Comparison of ENCODE assay signal across 15 mouse cellular contexts in genomic region chr5:111216166-111216565, GRCm38 (mm10).
A peak's percentile ranks its signal among the peaks of the same experiment; 100 is the strongest.
DNase-seq lines count a peak whose midpoint lies in the region; ATAC-seq and TF ChIP-seq lines count a peak whose summit lies in the region.
"Had no signal": no experiment of that assay in that cellular context is flagged by ENCODE, and none has a peak within 500 bp of the region (broad histone marks: within the 10 kb centered on the region; RNA-seq: fewer than 3 reads in every experiment).

No protein-coding gene starts in this region.

- no peaks in the 10 kb centered on the region for H3K36me3 ChIP-seq in hindbrain, embryonic 12.5 days
- no peaks in the 10 kb centered on the region for H3K36me3 ChIP-seq in hindbrain, embryonic 10.5 days
- no peaks in the 10 kb centered on the region for H3K36me3 ChIP-seq in midbrain, postnatal 0 days (ENCODE audit: insufficient read depth, low read length)
- H3K36me3 ChIP-seq: limb, embryonic 15.5 days had no signal

- no peak for ATAC-seq in hindbrain, embryonic 12.5 days (ENCODE audit: low FRiP score)
- no peak for ATAC-seq in midbrain, postnatal 0 days (ENCODE audit: low FRiP score)
- ATAC-seq in activated CD4-positive, CD25-positive, alpha-beta regulatory T cell, adult 4 months, result no peak
- ATAC-seq: CD4-positive, CD25-positive, alpha-beta regulatory T cell, adult 4 months had no signal

- peaks cover 75% of the 10 kb centered on the region for H3K4me1 ChIP-seq in hindbrain, embryonic 12.5 days
- peaks cover 77% of the 10 kb centered on the region for H3K4me1 ChIP-seq in hindbrain, embryonic 10.5 days (replicated peaks)
- H3K4me1 ChIP-seq in midbrain, postnatal 0 days (ENCODE audit: insufficient read depth, low read length), result peaks cover 9% of the 10 kb centered on the region

- 84% methylated on average over 9 of the region's 9 CpGs for WGBS in hindbrain, embryonic 12.5 days
- WGBS in hindbrain, embryonic 10.5 days, result 88% methylated on average over 9 of the region's 9 CpGs
- 82% methylated on average over 9 of the region's 9 CpGs for WGBS in midbrain, postnatal 0 days

- no peaks in the 10 kb centered on the region for H3K9me3 ChIP-seq in hindbrain, embryonic 12.5 days (replicated peaks)
- H3K9me3 ChIP-seq in hindbrain, embryonic 10.5 days, result no peaks in the 10 kb centered on the region
- H3K9me3 ChIP-seq in midbrain, postnatal 0 days (ENCODE audit: low read length), result no peaks in the 10 kb centered on the region
- H3K9me3 ChIP-seq: limb, embryonic 15.5 days had no signal

- DNase-seq in hindbrain, embryonic 10.5 days (ENCODE audit: low spot score), result no peak
- DNase-seq in right cerebral cortex, adult 18-20 months, result peak; percentile 57
- DNase-seq in right cerebral cortex, postnatal 4 days, result no peak
- DNase-seq in midbrain, postnatal 0 days (ENCODE audit: low spot score), result no peak
- DNase-seq in cerebellum, postnatal 36 days, result no peak
- DNase-seq: heart, adult 18-20 months; heart, postnatal 10 days; kidney, adult 11 months; kidney, postnatal 25 days; lung, adult 2 months; thymus, adult 18-20 months had no signal

- 0 out of 2 replicates have a peak overlapping the region, but pooled peaks have one; percentile 71 for H3K27ac ChIP-seq in hindbrain, embryonic 12.5 days
- H3K27ac ChIP-seq in hindbrain, embryonic 10.5 days, result no peak overlapping the region
- no peak overlapping the region for H3K27ac ChIP-seq in midbrain, postnatal 0 days (ENCODE audit: low read depth, low read length)
- H3K27ac ChIP-seq: limb, embryonic 15.5 days had no signal

- no peak overlapping the region for H3K4me3 ChIP-seq in hindbrain, embryonic 12.5 days
- no peak overlapping the region for H3K4me3 ChIP-seq in hindbrain, embryonic 10.5 days
- no peak overlapping the region for H3K4me3 ChIP-seq in midbrain, postnatal 0 days (ENCODE audit: low read depth, low read length)
- H3K4me3 ChIP-seq: limb, embryonic 15.5 days had no signal

- H3K27me3 ChIP-seq in hindbrain, embryonic 12.5 days, result peaks cover 7% of the 10 kb centered on the region
- H3K27me3 ChIP-seq in hindbrain, embryonic 10.5 days (ENCODE audit: insufficient read depth, poor library complexity, severe bottlenecking), result peaks cover 78% of the 10 kb centered on the region
- no peaks in the 10 kb centered on the region for H3K27me3 ChIP-seq in midbrain, postnatal 0 days (ENCODE audit: insufficient read depth, low read length)
- H3K27me3 ChIP-seq: limb, embryonic 15.5 days had no signal

- no peak overlapping the region for H3K9ac ChIP-seq in hindbrain, embryonic 12.5 days
- H3K9ac ChIP-seq in midbrain, postnatal 0 days (replicated peaks; ENCODE audit: low read length, poor library complexity, severe bottlenecking), result 0 out of 2 replicates have a peak overlapping the region, but pooled peaks have one; percentile 8
- H3K9ac ChIP-seq: limb, embryonic 15.5 days had no signal

- no peak for TF ChIP-seq CTCF in midbrain, postnatal 0 days (IDR thresholded peaks at IDR 0.05)

- H3K4me2 ChIP-seq in hindbrain, embryonic 12.5 days (replicated peaks), result no peak overlapping the region
- no peak overlapping the region for H3K4me2 ChIP-seq in midbrain, postnatal 0 days (ENCODE audit: low read depth, low read length, poor library complexity, severe bottlenecking)
- H3K4me2 ChIP-seq: limb, embryonic 15.5 days had no signal
